Mouse (Mus musculus) forebrain, embryonic 14.5 days (tissue): ENCODE data around the gene Gmpr. TPM values are rescaled to one million over a fixed set of nuclear protein-coding genes. Genes with fewer than 3 reads are reported as not detected.

ENCODE experiments used
- ATAC-seq: fragments of 200-750 bp; cut with Nextera tagmentation; 2 replicates; pipeline ENCODE4 v1.8.0; 2017; ENCODE audit warnings: mild to moderate bottlenecking, moderate library complexity
- DNase-seq: peaks from one replicate; pipeline ENCODE4 v3.0.0-alpha.2; 2015; ENCODE audit warnings: low spot score
- H3K27ac ChIP-seq: fragments of 300-500 bp; sonication (generic); 2 replicates; pipeline ENCODE4 v1.5.1; 2014; ENCODE audit warnings: low read depth, mild to moderate bottlenecking, control low read depth, low read length, moderate library complexity
- H3K27me3 ChIP-seq: fragments of 300-500 bp; sonication (generic); replicated peaks from 2 replicates; pipeline ENCODE4 v1.6.1; 2014; ENCODE audit warnings: low read length, control low read depth, mixed read lengths; ENCODE audit not compliant: control insufficient read depth, insufficient read depth
- H3K36me3 ChIP-seq: fragments of 300-500 bp; sonication (generic); 2 replicates; pipeline ENCODE4 v1.6.1; 2014; ENCODE audit warnings: low read length, control low read depth; ENCODE audit not compliant: control insufficient read depth, insufficient read depth
- H3K4me1 ChIP-seq: fragments of 300-500 bp; sonication (generic); 2 replicates; pipeline ENCODE4 v1.6.1; 2014; ENCODE audit warnings: antibody characterized with exemption, low read length, control low read depth; ENCODE audit not compliant: control insufficient read depth, insufficient read depth
- H3K4me2 ChIP-seq: fragments of 300-500 bp; sonication (generic); 2 replicates; pipeline ENCODE4 v1.6.1; 2014; ENCODE audit warnings: mild to moderate bottlenecking, control low read depth, low read length
- H3K4me3 ChIP-seq: fragments of 300-500 bp; sonication (generic); 2 replicates; pipeline ENCODE4 v1.5.1; 2014; ENCODE audit warnings: low read depth, low read length, control low read depth
- H3K9ac ChIP-seq: fragments of 300-500 bp; sonication (generic); 2 replicates; pipeline ENCODE4 v1.6.1; 2014; ENCODE audit warnings: mild to moderate bottlenecking, low read length, control low read depth, moderate library complexity
- H3K9me3 ChIP-seq: fragments of 300-500 bp; sonication (generic); replicated peaks from 2 replicates; pipeline ENCODE4 v1.6.1; 2016; ENCODE audit warnings: low read length, control low read depth, mixed read lengths; ENCODE audit not compliant: control insufficient read depth
- WGBS: fragments of 180-500 bp; shearing (Covaris S2); extraction: QIAGEN DNeasy Blood & Tissue Kit; methylation state at CpG from one replicate; pipeline ENCODE4 v1.1.7; 2014; 5-methylcytosine and 5-hydroxymethylcytosine counted together
- polyA plus RNA-seq: library from polyadenylated mRNA; unstranded; fragments of >200 nt; fragmentation: Nextera tagmentation; extraction: Ambion mirVana; gene quantifications from 2 replicates; pipeline ENCODE4 v1.2.1, GENCODE M21; 2014

Gene Gmpr
- polyA plus RNA-seq, 1 experiment from 2014 or later = 24.3 TPM

GRCm38 (mm10) chr13:45512531-45512930 is 5.3 kb downstream of the Gmpr start:
- Histone ChIP-seq H3K9ac (no peak overlapping the region), H3K4me1 (peaks cover 24% of the 10 kb centered on the region), H3K27ac (no peak overlapping the region), H3K36me3 (no peaks in the 10 kb centered on the region), H3K4me3 (no peak overlapping the region), H3K9me3 (no peaks in the 10 kb centered on the region), H3K27me3 (0 out of 2 replicates have a peak, but pooled peaks cover 5% of the 10 kb centered on the region), H3K4me2 (no peak overlapping the region)
- no peak for DNase-seq
- ATAC-seq = no peak
- 86% methylated on average over 8 of the region's 8 CpGs for WGBS

DNA sequence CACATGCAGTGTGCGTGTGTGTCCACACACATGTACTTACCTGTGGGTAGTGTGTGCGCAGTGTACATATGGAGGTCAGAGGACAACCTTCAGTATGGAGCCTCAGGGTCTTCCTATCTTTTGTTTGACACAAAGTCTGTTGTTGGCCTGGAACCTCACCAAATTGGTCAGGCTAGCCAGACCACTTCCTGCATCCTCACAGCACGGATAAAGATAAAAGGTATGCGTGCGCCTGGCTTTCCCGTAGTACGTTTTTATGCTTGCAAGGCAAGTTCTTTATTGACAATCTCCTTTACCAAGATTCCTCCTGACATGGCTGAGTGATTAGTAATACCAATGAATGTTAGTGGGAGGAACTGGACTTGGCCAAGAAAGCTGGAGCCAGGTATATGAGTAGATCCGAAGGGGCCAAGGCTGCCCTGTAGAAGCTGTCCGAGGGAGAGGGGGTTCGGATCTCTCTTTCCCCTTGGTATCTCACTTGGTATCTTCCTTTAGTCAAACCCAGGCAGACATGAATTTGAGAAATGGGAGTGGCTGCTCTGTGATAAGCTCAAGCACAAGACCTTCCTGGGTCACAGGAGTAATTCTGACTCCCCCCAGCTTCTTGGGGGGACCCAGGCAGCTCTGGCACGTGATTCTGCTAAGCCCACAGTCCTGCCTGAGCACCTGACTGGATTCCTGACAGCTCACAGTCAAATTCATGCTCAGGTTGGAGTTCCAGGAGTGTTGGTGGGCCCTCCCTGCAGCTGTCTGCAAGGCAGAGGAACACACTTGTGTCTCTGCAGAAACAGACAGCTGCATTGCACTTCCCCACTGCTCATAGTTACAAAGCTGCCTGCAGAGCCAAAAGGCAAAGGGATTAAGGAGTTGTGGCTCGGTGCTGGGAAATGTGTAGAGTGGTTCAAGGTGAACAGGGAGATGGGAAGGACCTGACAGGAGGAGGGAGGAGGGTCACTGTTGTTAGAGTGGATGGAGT is 6.1 kb downstream of the Gmpr start:
- no peak overlapping the region for H3K9ac ChIP-seq
- 78% methylated on average over 12 of the region's 12 CpGs for WGBS
- DNase-seq = no peak
- H3K27ac ChIP-seq = no peak overlapping the region
- ATAC-seq = no peak
- H3K4me3 ChIP-seq = no peak overlapping the region
- H3K4me2 ChIP-seq = no peak overlapping the region
- no peaks in the 10 kb centered on the region for H3K9me3 ChIP-seq
- 0 out of 2 replicates have a peak, but pooled peaks cover 5% of the 10 kb centered on the region for H3K27me3 ChIP-seq
- no peaks in the 10 kb centered on the region for H3K36me3 ChIP-seq
- peaks cover 23% of the 10 kb centered on the region for H3K4me1 ChIP-seq

GRCm38 (mm10) chr13:45514115-45514514 is 6.9 kb downstream of the Gmpr start:
- Histone ChIP-seq H3K9me3 (no peaks in the 10 kb centered on the region), H3K27me3 (0 out of 2 replicates have a peak, but pooled peaks cover 5% of the 10 kb centered on the region), H3K4me1 (peaks cover 19% of the 10 kb centered on the region), H3K4me2 (no peak overlapping the region), H3K27ac (no peak overlapping the region), H3K36me3 (no peaks in the 10 kb centered on the region), H3K4me3 (no peak overlapping the region), H3K9ac (no peak overlapping the region)
- DNase-seq = no peak
- ATAC-seq = no peak
- WGBS = 88% methylated on average over 5 of the region's 5 CpGs

GRCm38 (mm10) chr13:45514832-45515422 is 7.7 kb downstream of the Gmpr start:
- DNase-seq (peak; percentile 34), ATAC-seq (no peak)
- H3K27ac ChIP-seq = no peak overlapping the region

GRCm38 (mm10) chr13:45516501-45517393 is 9.5 kb downstream of the Gmpr start:
- Histone ChIP-seq H3K27ac (peak overlapping the region; percentile 52; the same call in 1 of the 2 replicates), H3K9ac (peak overlapping the region; percentile 50), H3K4me2 (peak overlapping the region; percentile 48), H3K4me3 (peak overlapping the region; percentile 23), H3K27me3 (no peaks in the 10 kb centered on the region), H3K36me3 (no peaks in the 10 kb centered on the region), H3K4me1 (peaks cover 19% of the 10 kb centered on the region), H3K9me3 (no peaks in the 10 kb centered on the region)
- DNase-seq (peak; percentile 81), ATAC-seq (peak; percentile 86)
- 3% methylated on average over 24 of the region's 24 CpGs for WGBS

More at GRCm38 (mm10) chr13:45514832-45515422, 7.7 kb downstream of the Gmpr start:
- WGBS = 44% methylated on average over 8 of the region's 8 CpGs
- Histone ChIP-seq H3K27me3 (no peaks in the 10 kb centered on the region), H3K36me3 (no peaks in the 10 kb centered on the region), H3K9ac (no peak overlapping the region), H3K4me2 (no peak overlapping the region), H3K4me3 (no peak overlapping the region), H3K4me1 (peaks cover 19% of the 10 kb centered on the region), H3K9me3 (no peaks in the 10 kb centered on the region)

DNA sequence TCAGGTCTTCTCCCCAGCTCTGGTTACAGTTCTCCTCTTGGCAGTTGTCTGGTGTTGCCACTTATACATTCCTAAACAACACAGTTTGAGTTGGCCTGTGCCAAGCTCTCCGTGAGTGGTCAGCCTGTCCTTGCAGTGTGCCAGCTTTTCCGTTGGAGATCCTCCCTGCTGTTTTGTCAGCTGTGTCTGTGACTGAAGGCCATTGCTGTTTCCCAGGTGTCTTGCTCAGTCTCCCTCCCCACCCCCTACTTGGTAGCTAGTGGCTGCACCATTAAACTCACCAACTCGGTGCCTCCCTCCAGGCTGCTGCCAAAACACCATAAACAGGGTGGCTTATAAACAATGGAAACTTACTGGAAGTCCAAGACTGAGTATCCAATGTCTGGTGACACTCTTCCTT is 17.1 kb downstream of the Gmpr start:
- Histone ChIP-seq H3K4me1 (peaks cover 7% of the 10 kb centered on the region), H3K4me3 (no peak overlapping the region), H3K9me3 (no peaks in the 10 kb centered on the region), H3K36me3 (no peaks in the 10 kb centered on the region), H3K27me3 (no peaks in the 10 kb centered on the region), H3K9ac (no peak overlapping the region), H3K27ac (no peak overlapping the region), H3K4me2 (no peak overlapping the region)
- ATAC-seq (no peak), DNase-seq (no peak)
- WGBS = 70% methylated on average over 3 of the region's 3 CpGs

GRCm38 (mm10) chr13:45524791-45525435 is 17.7 kb downstream of the Gmpr start:
- no peak overlapping the region for H3K9ac ChIP-seq
- DNase-seq (no peak), ATAC-seq (no peak)
- WGBS = 90% methylated on average over 6 of the region's 6 CpGs
- no peak overlapping the region for H3K4me3 ChIP-seq
- H3K9me3 ChIP-seq = no peaks in the 10 kb centered on the region
- H3K36me3 ChIP-seq = no peaks in the 10 kb centered on the region
- H3K4me2 ChIP-seq = no peak overlapping the region
- no peak overlapping the region for H3K27ac ChIP-seq
- H3K4me1 ChIP-seq = peaks cover 7% of the 10 kb centered on the region
- no peaks in the 10 kb centered on the region for H3K27me3 ChIP-seq

- no peaks in the 10 kb centered on the region for H3K9me3 ChIP-seq
- ATAC-seq = peak; percentile 71
- H3K4me1 ChIP-seq = peaks cover 16% of the 10 kb centered on the region
- no peaks in the 10 kb centered on the region for H3K36me3 ChIP-seq
- no peak overlapping the region for H3K4me3 ChIP-seq
- H3K27me3 ChIP-seq = no peaks in the 10 kb centered on the region
- WGBS = 26% methylated on average over 7 of the region's 7 CpGs
- no peak overlapping the region for H3K27ac ChIP-seq
- no peak overlapping the region for H3K9ac ChIP-seq
- no peak overlapping the region for H3K4me2 ChIP-seq
- peak; percentile 73 for DNase-seq
These were observed 19.0 kb downstream of the Gmpr start for GRCm38 (mm10) chr13:45526230-45526629.
